ENCODE assay signal across 8 mouse cellular contexts in genomic region chr11:109649206-109649605, GRCm38 (mm10). TPM values are rescaled to one million over a fixed set of nuclear protein-coding genes. Genes with fewer than 3 reads are reported as not detected.
DNase-seq lines count a peak whose midpoint lies in the region; ATAC-seq lines count a peak whose summit lies in the region.

Gene Prkar1a (plus strand): TSS chr11:109649405.

- intact Hi-C loops in heart, postnatal 10 days (cut with DNase I): no loop called here
- intact Hi-C loops in left cerebral cortex, postnatal 10 days (cut with DNase I): no loop called here

- ATAC-seq in frontal cortex, adult (ENCODE audit: low TSS enrichment): peak; percentile 29; the same call in 1 of the 2 replicates
- no peak for ATAC-seq in erythroid progenitor cell, adult 5-6 weeks (replicated peaks; ENCODE audit: low FRiP score, poor library complexity, severe bottlenecking)
- no peak for ATAC-seq in monocyte, adult 5-6 weeks (replicated peaks; ENCODE audit: insufficient number of reproducible peaks, low FRiP score, low TSS enrichment, poor library complexity, severe bottlenecking)

- DNase-seq in frontal cortex, postnatal 25 days (ENCODE audit: low spot score in 2 of 2): no peak
- DNase-seq in adrenal gland, postnatal 25 days: no peak
- no peak for DNase-seq in heart, postnatal 10 days
- no peak for DNase-seq in left cerebral cortex, postnatal 10 days (ENCODE audit: extremely low spot score in 1 of 2, low spot score in 2 of 2)
- no peak for DNase-seq in MN1 (ENCODE audit: low spot score)

RNA-seq across cellular contexts. Expression of gene Prkar1a, which starts in this region (rescaled TPM):
- 345 and 386 TPM in 2 replicates for total RNA-seq in adrenal gland, postnatal 25 days (2021)
- total RNA-seq in erythroid progenitor cell, adult 5-6 weeks (2015; ENCODE audit: low replicate concordance): 46.1 and 72.5 TPM in 2 replicates
- 24.0 and 38.4 TPM in 2 replicates for total RNA-seq in erythroid progenitor cell, adult 5-6 weeks (2017; ENCODE audit: low replicate concordance)
- 100 to 1,000 TPM; 550 to 591 TPM for total RNA-seq in heart, postnatal 10 days (2021)
- 100 to 1,000 TPM; 412 to 433 TPM for total RNA-seq in left cerebral cortex, postnatal 10 days (2021)
- total RNA-seq in monocyte, adult 5-6 weeks (2017): 124 to 194 TPM (median 167 TPM) in 3 replicates
